Mouse (Mus musculus) liver, adult 10 weeks (tissue): ENCODE measurements around the gene Pigu. TPM values are rescaled to one million over a fixed set of nuclear protein-coding genes. Genes with fewer than 3 reads are reported as not detected.

Experiments
- polyA plus RNA-seq: library from polyadenylated mRNA; stranded (reverse); fragments of 350-450 nt; fragmentation: Illumina TruSeq; extraction: RNeasy Lipid Tissue Mini Kit (QIAGEN cat#74804); gene quantifications from one replicate; pipeline ENCODE4 v1.2.3, GENCODE M21; 2014; ENCODE audit warnings: low read depth, low replicate concordance

Pigu gene
- 21.6 TPM for polyA plus RNA-seq

GRCm38 (mm10) chr2:155356971-155357591 is at the start of gene Pigu:
Gene Pigu, minus strand, starts transcription at chr2:155357430.

GRCm38 (mm10) chr2:155380261-155381059 is 23.2 kb upstream of the Pigu start, which contains the start of gene Trp53inp2:
Gene Trp53inp2, plus strand, starts transcription at chr2:155381059.

GRCm38 (mm10) chr2:155276195-155276594 is 81.0 kb downstream of the Pigu start, which contains the start of gene Map1lc3a:
Gene Map1lc3a, plus strand, starts transcription at chr2:155276297.

GRCm38 (mm10) chr2:155236362-155236992 is 120.8 kb downstream of the Pigu start, which contains the start of gene Dynlrb1:
Gene Dynlrb1, plus strand, starts transcription at chr2:155236533.

Other genes starting within 250 kb of the Pigu start
- gene Itch, start 223.9 kb downstream of the Pigu start, polyA plus RNA-seq = 53.9 TPM
- gene Dynlrb1, start 120.9 kb downstream of the Pigu start, polyA plus RNA-seq = 151 TPM
- 2.8 TPM for gene Map1lc3a, start 81.1 kb downstream of the Pigu start, polyA plus RNA-seq
- gene Trp53inp2, start 23.6 kb upstream of the Pigu start, polyA plus RNA-seq = 126 TPM
- gene Ncoa6, start 116.5 kb upstream of the Pigu start, polyA plus RNA-seq = 19.9 TPM
- gene Acss2, start 160.5 kb upstream of the Pigu start, polyA plus RNA-seq = 129 TPM
- gene Ggt7, start 160.8 kb upstream of the Pigu start, polyA plus RNA-seq = not detected
- 13.4 TPM for gene Gss, start 235.4 kb upstream of the Pigu start, polyA plus RNA-seq